Mouse (Mus musculus): ENCODE results near the gene Hba-a2.

GRCm38 (mm10) chr11:32256146-32256545, 40.1 kb upstream of the Hba-a2 start:
- TF ChIP-seq CTCF (IDR thresholded peaks at IDR 0.05; ENCODE audit: low read depth) (no peak), EP300 (IDR thresholded peaks at IDR 0.05; ENCODE audit: low read depth) (no peak)

All from heart, postnatal 0 days (tissue).